Mouse (Mus musculus): ENCODE measurements around the gene Tor2a. TPM values are rescaled to one million over a fixed set of nuclear protein-coding genes. Genes with fewer than 3 reads are reported as not detected.

Tor2a gene
- polyA plus RNA-seq, 1 experiment from 2014 or later = 48.5 TPM

GRCm38 (mm10) chr2:32714117-32714986 lies 42.7 kb upstream of the Tor2a start:
- peak overlapping the region; percentile 86 for H3K9ac ChIP-seq (ENCODE audit: low read depth, low read length)
- H3K27me3 ChIP-seq (ENCODE audit: control insufficient read depth, insufficient read depth, low read depth, low read length) = no peaks in the 10 kb centered on the region
- H3K36me3 ChIP-seq (ENCODE audit: control insufficient read depth, insufficient read depth, low read length) = peaks cover 10% of the 10 kb centered on the region
- 64% methylated on average over 11 of the region's 11 CpGs for WGBS
- H3K27ac ChIP-seq (ENCODE audit: low read length) = peak overlapping the region; percentile 100
- no peaks in the 10 kb centered on the region for H3K9me3 ChIP-seq (replicated peaks; ENCODE audit: control insufficient read depth, low read length, poor library complexity, severe bottlenecking)
- H3K4me3 ChIP-seq (ENCODE audit: low read depth, low read length) = no peak overlapping the region; the same call in 1 of the 2 replicates
- H3K4me1 ChIP-seq (ENCODE audit: control insufficient read depth, insufficient read depth, low read length) = peaks cover 18% of the 10 kb centered on the region
- no peak for ATAC-seq
- H3K4me2 ChIP-seq (ENCODE audit: low read length) = peak overlapping the region; percentile 99

- H3K9ac ChIP-seq (ENCODE audit: low read depth, low read length) = no peak overlapping the region
- H3K27ac ChIP-seq (ENCODE audit: low read length) = no peak overlapping the region
- WGBS = 61% methylated on average over 4 of the region's 4 CpGs
- 0 out of 2 replicates have a peak, but pooled peaks cover 3% of the 10 kb centered on the region for H3K36me3 ChIP-seq (ENCODE audit: control insufficient read depth, insufficient read depth, low read length)
- no peaks in the 10 kb centered on the region for H3K27me3 ChIP-seq (ENCODE audit: control insufficient read depth, insufficient read depth, low read depth, low read length)
- no peak overlapping the region for H3K4me2 ChIP-seq (ENCODE audit: low read length)
- H3K4me1 ChIP-seq (ENCODE audit: control insufficient read depth, insufficient read depth, low read length) = peaks cover 18% of the 10 kb centered on the region
- ATAC-seq = no peak
- H3K9me3 ChIP-seq (replicated peaks; ENCODE audit: control insufficient read depth, low read length, poor library complexity, severe bottlenecking) = no peaks in the 10 kb centered on the region
- no peak overlapping the region for H3K4me3 ChIP-seq (ENCODE audit: low read depth, low read length)
These were observed 42.0 kb upstream of the Tor2a start for GRCm38 (mm10) chr2:32714987-32715425.

- no peak overlapping the region for H3K9ac ChIP-seq (ENCODE audit: low read depth, low read length)
- no peaks in the 10 kb centered on the region for H3K9me3 ChIP-seq (replicated peaks; ENCODE audit: control insufficient read depth, low read length, poor library complexity, severe bottlenecking)
- no peak for ATAC-seq
- H3K36me3 ChIP-seq (ENCODE audit: control insufficient read depth, insufficient read depth, low read length) = no peaks in the 10 kb centered on the region
- no peaks in the 10 kb centered on the region for H3K27me3 ChIP-seq (ENCODE audit: control insufficient read depth, insufficient read depth, low read depth, low read length)
- H3K4me3 ChIP-seq (ENCODE audit: low read depth, low read length) = no peak overlapping the region
- 44% methylated on average over 9 of the region's 9 CpGs for WGBS
- no peak overlapping the region for H3K27ac ChIP-seq (ENCODE audit: low read length)
- no peak overlapping the region for H3K4me2 ChIP-seq (ENCODE audit: low read length)
- peaks cover 6% of the 10 kb centered on the region for H3K4me1 ChIP-seq (ENCODE audit: control insufficient read depth, insufficient read depth, low read length)
These were observed 38.3 kb upstream of the Tor2a start for GRCm38 (mm10) chr2:32718761-32719160.

- Histone ChIP-seq H3K4me1 (ENCODE audit: control insufficient read depth, insufficient read depth, low read length) (no peaks in the 10 kb centered on the region), H3K27ac (ENCODE audit: low read length) (no peak overlapping the region), H3K9ac (ENCODE audit: low read depth, low read length) (no peak overlapping the region), H3K9me3 (replicated peaks; ENCODE audit: control insufficient read depth, low read length, poor library complexity, severe bottlenecking) (no peaks in the 10 kb centered on the region), H3K4me3 (ENCODE audit: low read depth, low read length) (no peak overlapping the region), H3K27me3 (ENCODE audit: control insufficient read depth, insufficient read depth, low read depth, low read length) (no peaks in the 10 kb centered on the region), H3K36me3 (ENCODE audit: control insufficient read depth, insufficient read depth, low read length) (no peaks in the 10 kb centered on the region), H3K4me2 (ENCODE audit: low read length) (no peak overlapping the region)
- 88% methylated on average over 3 of the region's 3 CpGs for WGBS
- no peak for ATAC-seq
These were observed 37.0 kb upstream of the Tor2a start for GRCm38 (mm10) chr2:32720053-32720452.

- no peak within 1 kb of the TSS for H3K4me3 ChIP-seq (ENCODE audit: low read depth, low read length)
- H3K36me3 ChIP-seq (ENCODE audit: control insufficient read depth, insufficient read depth, low read length) = no peaks in the 10 kb centered on the region
- H3K9me3 ChIP-seq (replicated peaks; ENCODE audit: control insufficient read depth, low read length, poor library complexity, severe bottlenecking) = no peaks in the 10 kb centered on the region
- no peak within 1 kb of the TSS for H3K4me2 ChIP-seq (ENCODE audit: low read length)
- no peak within 1 kb of the TSS for H3K9ac ChIP-seq (ENCODE audit: low read depth, low read length)
- no peaks in the 10 kb centered on the region for H3K27me3 ChIP-seq (ENCODE audit: control insufficient read depth, insufficient read depth, low read depth, low read length)
- no peak within 1 kb of the TSS for H3K27ac ChIP-seq (ENCODE audit: low read length)
- H3K4me1 ChIP-seq (ENCODE audit: control insufficient read depth, insufficient read depth, low read length) = no peaks in the 10 kb centered on the region
- 58% methylated on average over 8 of the region's 8 CpGs for WGBS
- no peak for ATAC-seq
These were observed 36.3 kb upstream of the Tor2a start, which contains the start of gene Sh2d3c for GRCm38 (mm10) chr2:32720681-32721229. TSS of gene Sh2d3c (plus strand) at chr2:32721055.

GRCm38 (mm10) chr2:32722046-32722445 lies 35.0 kb upstream of the Tor2a start:
- Histone ChIP-seq H3K4me1 (ENCODE audit: control insufficient read depth, insufficient read depth, low read length) (0 out of 2 replicates have a peak, but pooled peaks cover 1% of the 10 kb centered on the region), H3K27ac (ENCODE audit: low read length) (no peak overlapping the region), H3K9ac (ENCODE audit: low read depth, low read length) (no peak overlapping the region), H3K9me3 (replicated peaks; ENCODE audit: control insufficient read depth, low read length, poor library complexity, severe bottlenecking) (no peaks in the 10 kb centered on the region), H3K27me3 (ENCODE audit: control insufficient read depth, insufficient read depth, low read depth, low read length) (no peaks in the 10 kb centered on the region), H3K36me3 (ENCODE audit: control insufficient read depth, insufficient read depth, low read length) (no peaks in the 10 kb centered on the region), H3K4me3 (ENCODE audit: low read depth, low read length) (no peak overlapping the region), H3K4me2 (ENCODE audit: low read length) (no peak overlapping the region)
- no peak for ATAC-seq
- 59% methylated on average over 6 of the region's 6 CpGs for WGBS

- no peaks in the 10 kb centered on the region for H3K36me3 ChIP-seq (ENCODE audit: control insufficient read depth, insufficient read depth, low read length)
- H3K4me1 ChIP-seq (ENCODE audit: control insufficient read depth, insufficient read depth, low read length) = 0 out of 2 replicates have a peak, but pooled peaks cover 3% of the 10 kb centered on the region
- H3K9ac ChIP-seq (ENCODE audit: low read depth, low read length) = no peak overlapping the region
- H3K27me3 ChIP-seq (ENCODE audit: control insufficient read depth, insufficient read depth, low read depth, low read length) = no peaks in the 10 kb centered on the region
- ATAC-seq = no peak
- H3K27ac ChIP-seq (ENCODE audit: low read length) = no peak overlapping the region
- H3K4me2 ChIP-seq (ENCODE audit: low read length) = no peak overlapping the region
- H3K4me3 ChIP-seq (ENCODE audit: low read depth, low read length) = no peak overlapping the region
- H3K9me3 ChIP-seq (replicated peaks; ENCODE audit: control insufficient read depth, low read length, poor library complexity, severe bottlenecking) = no peaks in the 10 kb centered on the region
- 66% methylated on average over 3 of the region's 3 CpGs for WGBS
These were observed 34.5 kb upstream of the Tor2a start for GRCm38 (mm10) chr2:32722581-32722980.

- H3K9ac ChIP-seq (ENCODE audit: low read depth, low read length) = no peak overlapping the region
- no peak overlapping the region for H3K4me2 ChIP-seq (ENCODE audit: low read length)
- ATAC-seq = no peak
- 0 out of 2 replicates have a peak, but pooled peaks cover 3% of the 10 kb centered on the region for H3K4me1 ChIP-seq (ENCODE audit: control insufficient read depth, insufficient read depth, low read length)
- 74% methylated on average over 4 of the region's 4 CpGs for WGBS
- no peak overlapping the region for H3K27ac ChIP-seq (ENCODE audit: low read length)
- H3K36me3 ChIP-seq (ENCODE audit: control insufficient read depth, insufficient read depth, low read length) = no peaks in the 10 kb centered on the region
- no peak overlapping the region for H3K4me3 ChIP-seq (ENCODE audit: low read depth, low read length)
- no peaks in the 10 kb centered on the region for H3K27me3 ChIP-seq (ENCODE audit: control insufficient read depth, insufficient read depth, low read depth, low read length)
- H3K9me3 ChIP-seq (replicated peaks; ENCODE audit: control insufficient read depth, low read length, poor library complexity, severe bottlenecking) = no peaks in the 10 kb centered on the region
These were observed 32.9 kb upstream of the Tor2a start for GRCm38 (mm10) chr2:32724149-32724548.
